Mouse (Mus musculus) spleen, adult 2 months (tissue): ENCODE data around the gene Acvr1b.

ENCODE experiments used
- CTCF ChIP-seq: fragments of 200-500 bp; IDR thresholded peaks from 2 replicates; pipeline ENCODE4 v1.5.1; 2011; ENCODE audit warnings: mild to moderate bottlenecking, inconsistent platforms; ENCODE audit not compliant: insufficient read depth, insufficient read length, insufficient replicate concordance; ENCODE audit errors: extremely low read depth
- POLR2A ChIP-seq: fragments of 200-500 bp; IDR thresholded peaks from 2 replicates; pipeline ENCODE4 v1.6.1; 2011; ENCODE audit warnings: low read depth, low read length, inconsistent platforms

GRCm38 (mm10) chr15:101145424-101146099 is 28.3 kb upstream of the Acvr1b start:
- TF ChIP-seq CTCF (peak; percentile 96), POLR2A (peak; percentile 72)
